Mouse (Mus musculus): Measurements from ENCODE around the gene Smoc2.

The Smoc2 gene

DNA sequence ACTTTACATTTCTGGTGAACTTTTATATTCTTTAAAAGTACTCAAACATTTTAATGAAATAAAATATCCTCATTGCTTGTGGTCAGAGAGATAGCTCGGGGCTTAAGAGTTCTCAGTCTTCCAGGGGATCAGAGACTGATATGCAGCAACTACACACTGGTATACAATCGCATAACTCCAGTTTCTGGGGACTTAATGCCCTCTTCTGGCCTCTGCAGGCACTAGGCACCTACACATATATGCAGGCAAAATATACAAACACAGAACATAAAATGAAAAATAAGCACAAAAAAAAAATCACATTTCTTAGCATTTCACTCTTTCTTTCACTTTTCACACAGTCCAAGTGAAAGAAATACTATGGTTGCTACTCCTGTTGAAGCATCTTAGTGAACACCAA lies 133.2 kb downstream of the Smoc2 start:
- DNase-seq (ENCODE audit: low spot score in 2 of 2) = no peak

DNA sequence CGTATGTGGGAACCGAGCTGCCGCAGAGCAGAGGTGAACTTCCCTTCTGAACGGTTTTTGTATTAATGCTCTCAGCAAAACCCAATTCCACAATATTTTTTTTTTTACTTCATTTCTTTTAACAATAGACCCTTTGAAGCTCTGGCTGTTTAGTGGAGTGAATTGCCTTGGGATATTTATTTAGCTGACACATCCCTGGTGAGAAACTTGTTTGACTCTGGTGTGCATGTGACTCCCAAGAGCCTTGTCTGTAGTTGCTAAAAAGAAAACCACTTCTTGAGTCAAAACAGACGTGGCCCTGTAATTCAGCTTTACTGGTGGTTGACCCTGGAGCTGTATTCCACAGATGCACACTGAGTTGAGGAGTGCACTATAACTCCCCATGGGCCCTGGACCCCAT lies 135.2 kb downstream of the Smoc2 start:
- no peak for DNase-seq (ENCODE audit: low spot score in 2 of 2)

DNA sequence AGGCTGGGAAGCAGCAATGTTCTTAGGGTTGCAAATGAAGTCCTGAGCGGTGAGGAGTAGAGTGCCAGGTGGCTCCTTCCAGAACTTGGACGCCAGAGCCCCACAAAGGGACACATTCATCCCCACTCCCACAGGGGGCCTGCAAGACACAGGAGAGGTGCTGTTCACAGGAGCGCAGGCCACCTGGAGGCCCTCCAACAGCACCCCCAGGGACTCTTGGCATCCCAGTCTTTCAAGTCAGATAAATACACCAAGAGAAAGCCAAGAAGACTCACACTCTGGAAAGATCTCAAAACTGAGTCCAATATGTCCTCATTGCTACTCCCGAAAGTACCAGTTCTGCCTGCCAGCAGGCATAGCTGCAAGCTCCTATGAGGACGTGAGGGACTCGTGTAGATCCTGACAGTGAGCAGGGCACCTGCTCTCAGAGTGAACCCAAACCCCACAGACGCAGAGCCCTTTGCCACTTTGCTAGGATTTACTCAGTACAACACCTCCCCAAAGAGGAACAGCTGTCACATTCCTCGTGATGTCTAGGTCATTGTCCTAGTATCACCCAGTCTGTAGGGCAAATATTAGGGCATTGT lies 141.2 kb downstream of the Smoc2 start:
- no peak for DNase-seq (ENCODE audit: low spot score in 2 of 2)

DNA sequence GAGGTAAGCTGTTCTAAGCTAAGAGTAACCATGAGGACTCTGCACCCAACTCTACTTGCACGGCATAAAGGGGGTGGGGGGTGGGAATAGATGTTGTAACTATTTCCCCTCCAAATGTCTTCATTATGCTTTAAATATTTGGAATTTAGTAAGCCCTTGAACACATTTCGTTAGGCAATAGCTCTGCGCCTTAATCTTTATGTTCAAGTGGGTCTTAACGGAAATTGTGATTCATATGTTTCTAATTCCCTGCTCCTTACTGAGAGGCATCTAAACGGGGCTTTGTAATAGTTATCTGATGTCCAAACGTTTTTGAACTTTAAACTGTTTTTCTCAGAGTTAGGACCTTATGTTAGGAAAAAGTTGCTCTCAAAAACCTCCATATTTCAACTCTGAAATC lies 147.2 kb downstream of the Smoc2 start:
- no peak for DNase-seq (ENCODE audit: low spot score in 2 of 2)

DNA sequence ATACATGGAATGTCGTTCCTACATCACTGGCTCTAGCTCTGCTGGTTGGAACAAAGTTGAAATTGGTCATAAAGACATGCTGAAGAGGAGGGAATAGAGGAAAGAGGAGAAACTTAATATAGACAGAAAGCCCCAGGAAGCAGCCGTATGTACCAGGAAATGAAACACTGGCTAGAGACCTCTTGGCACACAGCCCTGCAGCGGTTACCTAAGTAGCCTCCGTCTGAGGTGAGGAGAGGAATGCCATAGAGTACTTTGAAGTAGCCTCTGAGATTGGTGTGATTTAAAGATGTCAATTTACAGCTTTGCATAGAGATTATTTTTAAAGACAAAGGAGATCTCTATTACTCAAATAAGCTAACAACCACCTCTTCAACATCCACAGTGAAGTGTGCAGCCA lies 155.4 kb downstream of the Smoc2 start:
- no peak for DNase-seq (ENCODE audit: low spot score in 2 of 2)

DNA sequence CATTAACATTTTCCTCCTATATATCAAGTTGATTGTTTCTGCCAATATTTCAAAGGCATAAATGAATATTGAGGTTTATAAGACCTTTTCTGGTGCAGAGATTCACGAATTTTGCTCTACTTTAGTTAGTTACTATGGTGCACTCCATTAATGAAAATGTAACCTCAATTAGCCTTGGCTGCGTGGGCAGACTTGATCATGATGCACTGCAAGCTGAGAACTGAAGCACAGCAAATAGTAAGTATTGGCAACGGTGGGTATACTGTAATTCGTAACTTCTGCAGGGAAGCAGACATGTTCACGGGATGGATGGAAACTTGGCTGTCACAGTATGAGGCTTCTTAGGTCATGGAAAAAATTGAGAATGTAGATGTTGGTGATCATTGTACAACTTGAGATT lies 166.3 kb downstream of the Smoc2 start:
- DNase-seq (ENCODE audit: low spot score in 2 of 2) = peak in 1 of 2 experiments; percentile 5

DNA sequence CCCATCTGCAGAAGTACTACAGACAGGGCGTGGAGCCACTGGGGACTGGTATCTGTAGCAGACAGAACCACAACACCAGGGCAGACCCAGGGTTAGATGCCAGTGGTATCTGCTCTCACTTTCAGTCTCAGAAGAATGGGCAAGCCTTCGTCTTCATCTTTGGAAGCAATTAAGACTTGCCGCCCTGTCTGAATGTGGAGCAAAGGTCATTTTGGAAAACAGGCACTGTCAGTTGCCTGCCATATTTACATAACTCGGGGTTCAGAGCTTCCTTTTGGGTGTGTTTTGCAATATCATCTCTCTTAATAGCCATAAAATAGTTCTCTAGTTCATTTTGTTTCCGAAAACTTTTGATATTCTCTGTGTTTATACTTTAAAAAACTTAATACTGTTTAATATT lies 168.0 kb downstream of the Smoc2 start:
- DNase-seq (ENCODE audit: low spot score in 2 of 2) = no peak
